Mouse (Mus musculus) naive thymus-derived CD4-positive, alpha-beta T cell, adult 2 months (primary cell): ENCODE measurements around the gene Dzip1.
A peak's percentile ranks its signal among the peaks of the same experiment; 100 is the strongest.

Source experiments
- DNase-seq: peaks from one replicate; pipeline ENCODE4 v3.0.0-alpha.2; 2011; ENCODE audit warnings: low read depth

Gene Dzip1

GRCm38 (mm10) chr14:118924673-118925615 lies at the start of gene Dzip1:
Gene Dzip1 (minus strand): TSS chr14:118925460.
- peak; percentile 82 for DNase-seq

- no peak for DNase-seq
Observed at GRCm38 (mm10) chr14:118972268-118972667, 47.0 kb upstream of the Dzip1 start.

DNA sequence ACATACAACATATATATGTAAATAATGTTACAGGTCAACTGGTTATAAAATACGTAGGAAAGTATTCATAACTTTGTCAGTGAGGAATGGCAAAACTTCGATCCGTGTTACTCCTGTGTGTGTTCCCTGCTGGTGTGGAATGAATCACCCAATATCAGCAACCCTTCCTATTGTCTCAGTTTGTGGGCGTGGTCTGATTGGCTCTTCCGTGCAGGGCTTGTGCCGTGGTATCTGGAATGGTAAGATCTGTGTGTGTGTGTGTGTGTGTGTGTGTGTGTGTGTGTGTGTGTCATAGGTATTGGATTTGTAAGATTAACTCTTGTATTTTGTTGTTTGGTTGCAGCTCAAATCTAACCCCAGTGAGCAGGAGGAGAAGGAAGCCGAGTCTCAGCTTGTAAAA lies 42.4 kb upstream of the Dzip1 start:
- DNase-seq, result no peak

DNA sequence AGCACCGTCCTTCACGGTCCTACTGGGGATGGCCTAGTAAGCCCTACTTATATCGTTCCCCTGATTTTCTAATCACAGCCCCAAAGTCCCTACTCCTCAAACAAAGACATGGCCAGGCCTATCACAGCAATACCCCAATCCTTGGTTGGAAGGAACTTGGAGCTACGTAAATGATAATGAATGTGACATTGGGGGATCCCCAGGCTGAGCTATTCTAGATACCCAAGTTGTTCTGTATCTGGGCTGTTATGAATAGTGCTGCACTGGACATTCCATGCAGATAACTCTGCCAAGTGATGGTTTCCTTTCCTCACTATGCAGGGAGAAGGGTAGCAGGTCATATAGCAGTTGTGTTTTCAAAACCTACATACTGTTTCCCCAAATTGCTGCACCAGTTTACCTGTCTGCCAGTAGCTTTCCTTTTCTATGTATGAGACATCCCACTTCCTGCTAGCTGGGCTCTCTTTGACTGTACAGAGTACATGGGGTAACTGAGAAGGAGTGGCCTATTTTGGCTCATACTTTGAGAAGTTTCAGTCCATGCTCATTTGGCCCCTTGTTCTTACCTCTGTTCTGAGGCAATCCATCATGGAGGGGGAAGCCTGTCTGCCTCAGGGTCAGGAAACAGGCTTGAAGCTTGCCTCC lies 40.2 kb upstream of the Dzip1 start:
- no peak for DNase-seq

- no peak for DNase-seq
Observed at GRCm38 (mm10) chr14:118958010-118958409, 32.8 kb upstream of the Dzip1 start.

- DNase-seq, result no peak
Observed at GRCm38 (mm10) chr14:118951912-118952583, 26.8 kb upstream of the Dzip1 start.

GRCm38 (mm10) chr14:118948841-118949240 lies 23.6 kb upstream of the Dzip1 start:
- DNase-seq, result no peak

DNA sequence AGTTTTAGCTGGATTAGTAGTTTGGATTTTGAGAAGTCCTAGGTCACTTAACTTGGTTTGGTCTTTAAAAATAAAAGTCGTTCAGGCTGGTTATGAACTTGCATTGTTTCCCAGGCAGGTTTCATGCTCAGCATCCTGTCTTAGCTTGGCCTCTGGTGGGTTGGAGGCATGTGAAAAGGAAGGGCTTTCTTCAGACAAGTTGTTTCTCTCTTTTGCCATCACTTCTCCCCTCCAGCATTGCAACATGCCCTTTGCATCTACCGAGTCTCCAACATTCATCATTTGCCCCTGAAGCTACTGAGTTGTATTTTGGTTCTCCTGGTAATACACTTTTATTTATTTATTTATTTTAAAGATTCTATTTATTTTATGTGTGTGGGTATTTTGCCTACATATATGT lies 19.4 kb upstream of the Dzip1 start:
- DNase-seq, result no peak

DNA sequence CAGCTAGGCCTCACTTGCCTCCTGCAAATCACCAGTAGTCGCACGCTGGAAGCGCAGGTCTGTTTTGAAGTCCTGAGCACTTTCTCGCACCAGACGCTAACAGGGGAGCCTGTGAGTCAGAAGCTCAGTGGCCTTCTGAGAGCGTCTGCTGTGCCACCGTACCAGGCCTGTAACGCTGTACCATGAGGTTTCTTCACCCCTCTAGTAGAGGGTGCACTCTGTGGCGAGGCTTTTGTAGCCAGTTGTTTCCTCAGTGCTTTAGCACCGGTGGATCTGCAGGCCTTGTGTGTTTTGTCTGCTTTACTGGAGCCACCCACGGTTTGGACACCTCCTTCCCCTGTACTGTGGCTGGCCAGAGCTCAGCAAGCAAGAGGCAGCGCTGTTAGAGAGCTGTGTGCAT lies 16.8 kb upstream of the Dzip1 start:
- DNase-seq, result no peak

DNA sequence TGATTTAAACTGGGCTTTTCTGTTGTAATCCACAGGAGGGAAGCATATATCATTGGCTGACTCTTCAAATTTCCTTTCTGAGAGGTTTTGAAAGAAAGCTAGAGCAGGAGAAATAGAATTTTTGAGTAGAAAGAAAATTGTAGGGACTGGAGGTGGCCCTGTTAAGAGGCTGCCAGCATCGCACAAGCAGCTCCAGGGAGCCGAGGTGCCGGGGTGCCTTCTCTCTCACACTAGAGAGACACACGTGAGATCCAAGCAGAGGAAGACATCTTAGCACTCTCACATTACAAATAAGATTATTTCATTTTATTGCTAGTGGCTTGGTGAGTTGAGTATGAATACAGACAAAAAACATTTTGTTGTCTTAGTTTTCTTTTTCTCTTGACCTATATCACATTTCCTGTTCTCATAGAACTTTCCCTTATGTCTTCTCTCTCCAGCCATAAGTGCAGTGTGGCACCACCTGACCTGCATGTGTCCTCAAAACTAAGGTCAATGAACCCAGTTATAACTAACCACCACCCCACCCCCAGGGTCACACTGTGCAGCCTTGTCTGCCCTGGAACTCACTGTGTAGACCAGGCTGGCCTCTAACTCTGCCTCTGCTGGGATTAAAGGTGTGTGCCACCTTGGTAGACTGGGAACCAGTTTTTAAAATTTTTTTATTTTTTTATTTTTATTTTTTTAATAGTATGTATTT lies 15.7 kb upstream of the Dzip1 start:
- DNase-seq, result peak; percentile 57

DNA sequence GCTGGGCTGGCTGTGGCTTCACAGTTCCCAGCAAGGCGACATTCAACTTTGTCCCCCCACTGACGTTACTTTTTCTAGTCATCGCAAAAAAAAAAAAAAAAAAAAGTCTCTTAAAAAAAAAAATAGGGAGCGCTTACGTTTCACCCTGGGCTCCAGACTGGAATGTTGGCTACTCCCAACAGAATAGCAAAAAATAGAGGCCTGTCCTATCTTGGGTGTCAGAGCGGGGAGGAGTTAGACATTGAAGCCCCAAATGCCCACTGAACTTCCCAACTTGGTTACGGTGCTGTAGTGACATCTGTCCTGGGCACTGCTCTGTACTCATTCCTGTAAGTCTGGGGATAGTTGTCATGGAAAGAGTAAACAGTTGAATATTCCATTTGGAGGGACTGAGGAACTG lies 13.3 kb upstream of the Dzip1 start:
- no peak for DNase-seq

DNA sequence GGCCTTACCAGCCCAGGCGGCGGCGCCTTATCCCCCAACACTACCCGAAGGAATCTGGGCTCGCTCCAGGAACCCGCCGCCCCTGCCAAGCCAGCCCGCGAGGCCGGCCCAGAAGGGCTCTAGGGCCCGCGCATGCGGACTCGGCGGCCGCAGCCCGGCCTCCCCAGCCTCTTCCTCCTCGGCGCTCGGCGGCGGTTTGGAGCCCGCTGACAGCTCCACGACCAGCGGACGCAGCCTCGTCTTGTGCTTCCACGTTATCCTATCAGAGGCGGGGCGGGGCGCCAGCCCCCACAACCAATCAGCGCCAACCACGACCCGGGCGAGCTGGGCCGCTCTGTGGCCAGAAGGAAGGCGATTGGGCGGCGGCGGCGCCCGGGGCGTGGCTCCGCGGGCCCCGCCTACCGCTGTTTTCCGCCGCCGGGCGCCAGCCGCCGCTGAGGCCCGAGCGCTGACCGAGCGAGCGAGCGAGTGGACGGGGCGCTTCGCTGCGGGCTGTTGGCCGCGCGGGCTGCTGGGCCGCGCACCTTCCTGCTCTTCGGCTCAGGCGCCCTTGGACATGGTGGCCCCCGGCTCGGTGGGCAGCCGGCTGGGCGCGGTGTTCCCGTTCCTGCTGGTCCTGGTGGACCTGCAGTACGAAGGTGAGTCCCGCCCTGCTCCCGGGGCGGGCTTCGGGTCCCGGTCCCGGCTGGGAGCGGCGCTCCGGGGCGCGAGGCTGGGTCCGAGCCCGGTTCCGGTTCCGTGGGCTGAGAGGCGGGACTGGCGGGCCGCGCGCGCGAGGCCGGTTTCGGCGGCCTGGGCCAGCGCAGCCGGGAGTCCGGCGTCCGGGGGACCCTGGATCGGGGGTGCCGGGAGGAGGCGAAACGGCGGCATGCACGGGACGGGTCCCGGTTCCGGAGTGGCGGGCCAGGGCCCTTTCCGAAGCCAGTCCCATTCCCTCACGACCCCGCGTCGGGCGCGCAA lies 12.6 kb upstream of the Dzip1 start, which contains the start of gene Dnajc3:
Dnajc3 (plus strand) TSS at position 444 of the 960 bp plus-strand sequence.
- DNase-seq, result peak; percentile 97

- DNase-seq, result no peak
Observed at GRCm38 (mm10) chr14:118936952-118937351, 11.7 kb upstream of the Dzip1 start.

- DNase-seq, result no peak
Observed at GRCm38 (mm10) chr14:118936236-118936635, 11.0 kb upstream of the Dzip1 start.

DNA sequence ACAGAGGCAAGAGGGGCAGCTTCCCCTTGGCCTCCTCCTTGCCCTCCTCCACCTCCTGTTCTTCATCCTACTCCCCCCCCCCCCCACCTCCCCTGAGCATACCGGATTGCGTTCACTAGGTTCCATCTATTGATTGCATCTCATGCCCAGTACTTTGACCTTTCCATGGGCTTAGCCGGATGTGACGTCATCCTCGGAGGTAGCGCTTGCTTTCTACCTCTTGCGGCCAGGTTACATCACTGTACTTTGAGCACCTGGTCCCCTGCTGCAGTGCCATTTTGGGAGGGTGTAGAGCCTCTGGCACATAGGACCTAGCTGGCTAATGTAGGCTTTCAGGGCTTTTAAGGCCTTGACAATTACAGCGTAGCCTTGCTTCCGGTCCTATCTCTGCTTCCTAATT lies 9.4 kb upstream of the Dzip1 start:
- DNase-seq, result no peak

DNA sequence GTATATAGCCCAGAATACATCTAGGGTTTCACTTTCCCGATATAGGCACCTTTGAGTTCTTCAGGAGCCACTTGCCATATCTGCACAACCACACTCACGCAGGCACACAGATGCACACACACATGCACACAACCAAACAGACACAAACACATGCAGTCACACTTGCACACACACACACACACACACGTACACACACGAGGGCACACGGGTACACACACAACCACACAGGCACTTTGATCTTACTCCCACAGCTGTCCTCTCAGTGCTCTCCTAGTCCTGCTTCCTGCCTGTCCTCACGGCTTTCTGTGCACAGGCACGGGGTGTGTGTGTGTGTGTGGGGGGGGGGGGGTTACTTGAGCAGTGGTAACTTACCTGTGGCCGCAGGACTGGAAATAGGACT lies 7.7 kb upstream of the Dzip1 start:
- peak; percentile 74 for DNase-seq

GRCm38 (mm10) chr14:118931181-118931580 lies 5.9 kb upstream of the Dzip1 start:
- no peak for DNase-seq

GRCm38 (mm10) chr14:118930777-118931176 lies 5.5 kb upstream of the Dzip1 start:
- DNase-seq, result no peak

GRCm38 (mm10) chr14:118929779-118930178 lies 4.5 kb upstream of the Dzip1 start:
- peak; percentile 87 for DNase-seq

DNA sequence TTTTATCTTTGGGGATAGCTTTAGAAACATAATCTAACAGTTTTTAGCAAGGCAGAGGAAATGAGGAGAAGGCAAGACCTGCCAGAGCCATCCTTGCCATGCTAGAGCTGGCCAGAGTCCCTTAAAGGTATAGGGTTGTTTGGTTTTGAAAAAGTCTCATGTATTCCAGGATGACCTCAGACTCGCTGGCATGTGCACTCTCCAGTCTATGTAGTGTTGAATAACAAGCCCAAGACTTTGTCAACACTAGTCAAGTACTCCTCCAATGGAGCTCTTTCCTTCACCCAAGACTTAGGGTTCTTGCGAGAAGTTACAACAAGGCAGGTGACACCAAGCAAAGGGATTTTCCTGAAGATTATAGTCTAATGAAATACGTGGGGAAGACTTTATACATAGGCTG lies 3.3 kb upstream of the Dzip1 start:
- DNase-seq, result no peak

DNA sequence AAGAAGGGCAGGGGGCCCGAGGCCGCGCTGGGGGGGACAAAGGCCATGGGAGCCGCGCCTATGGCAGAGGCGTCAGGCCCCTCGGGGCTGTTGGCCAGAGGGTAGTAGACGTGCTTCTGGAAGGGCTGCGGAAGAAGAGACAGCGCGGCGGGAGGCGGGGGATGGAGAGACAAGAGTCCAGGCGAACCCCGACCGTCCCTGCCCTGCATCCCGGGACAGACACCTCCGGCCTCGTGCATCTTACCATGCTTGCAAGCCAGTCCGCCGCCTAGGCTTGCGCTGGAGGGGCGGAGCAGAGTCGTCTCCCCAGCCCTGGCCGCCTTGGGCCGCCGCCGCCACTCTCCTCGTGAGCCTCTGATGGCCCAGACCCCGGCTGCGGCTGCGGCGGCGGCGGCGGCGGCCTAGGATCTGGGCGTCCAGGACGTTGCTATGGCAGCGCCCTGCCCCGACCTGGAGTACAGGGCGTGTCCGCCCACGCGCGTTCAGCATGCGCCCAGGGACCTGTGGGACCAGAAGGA lies 2.5 kb downstream of the Dzip1 start:
- no peak for DNase-seq
